Mouse (Mus musculus) E14TG2a.4 (cell line): Measurements from ENCODE around the gene Aco2.

Experiments
- CTCF ChIP-seq: conservative IDR thresholded peaks from 2 replicates; pipeline ENCODE4 v1.5.1; 2014; ENCODE audit warnings: low read length
- NANOG ChIP-seq: IDR thresholded peaks from 2 replicates; pipeline ENCODE4 v1.6.1; 2014; ENCODE audit warnings: borderline replicate concordance, low read length, mixed read lengths
- POU5F1 ChIP-seq: IDR thresholded peaks from 2 replicates; pipeline ENCODE4 v1.6.1; 2014; ENCODE audit warnings: low read length, borderline replicate concordance

GRCm38 (mm10) chr15:81927741-81928140 lies 55.6 kb downstream of the Aco2 start:
- TF ChIP-seq CTCF = no peak
- no peak for TF ChIP-seq POU5F1
- no peak for TF ChIP-seq NANOG
